Mouse (Mus musculus) intestine, postnatal 0 days (tissue): Measurements from ENCODE around the gene Pou3f3. TPM values are rescaled to one million over a fixed set of nuclear protein-coding genes. Genes with fewer than 3 reads are reported as not detected.

ENCODE experiments used
- ATAC-seq: fragments of 200-750 bp; cut with Nextera tagmentation; 2 replicates; pipeline ENCODE4 v1.8.0; 2017; ENCODE audit warnings: mild to moderate bottlenecking, moderate TSS enrichment, moderate library complexity
- H3K27ac ChIP-seq: fragments of 300-500 bp; sonication (generic); 2 replicates; pipeline ENCODE4 v1.5.1; 2014; ENCODE audit warnings: mild to moderate bottlenecking, low read depth, low read length, moderate library complexity
- H3K27me3 ChIP-seq: fragments of 300-500 bp; sonication (generic); replicated peaks from 2 replicates; pipeline ENCODE4 v1.6.1; 2014; ENCODE audit warnings: low read length, mixed read lengths; ENCODE audit not compliant: control insufficient read depth, insufficient read depth
- H3K36me3 ChIP-seq: fragments of 300-500 bp; sonication (generic); 2 replicates; pipeline ENCODE4 v1.6.1; 2014; ENCODE audit warnings: mild to moderate bottlenecking, moderate library complexity; ENCODE audit not compliant: control insufficient read depth, insufficient read depth
- H3K4me1 ChIP-seq: fragments of 300-500 bp; sonication (generic); replicated peaks from 2 replicates; pipeline ENCODE4 v1.6.1; 2014; ENCODE audit warnings: antibody characterized with exemption, low read length, mixed read lengths; ENCODE audit not compliant: control insufficient read depth, insufficient read depth
- H3K4me2 ChIP-seq: fragments of 300-500 bp; sonication (generic); replicated peaks from 2 replicates; pipeline ENCODE4 v1.6.1; 2014; ENCODE audit warnings: low read depth, mild to moderate bottlenecking, moderate library complexity
- H3K4me3 ChIP-seq: fragments of 300-500 bp; sonication (generic); 2 replicates; pipeline ENCODE4 v1.5.1; 2014; ENCODE audit warnings: low read depth, low read length
- H3K9ac ChIP-seq: fragments of 300-500 bp; sonication (generic); 2 replicates; pipeline ENCODE4 v1.6.1; 2014; ENCODE audit warnings: mild to moderate bottlenecking, low read depth, low read length
- H3K9me3 ChIP-seq: fragments of 300-500 bp; sonication (generic); 2 replicates; pipeline ENCODE4 v1.6.1; 2016; ENCODE audit warnings: mixed run types; ENCODE audit not compliant: control insufficient read depth
- CTCF ChIP-seq: sonication (generic); IDR thresholded peaks from 2 replicates; pipeline ENCODE4 v1.5.1; 2016; ENCODE audit warnings: low read depth, mild to moderate bottlenecking, control low read depth, antibody characterized with exemption, moderate library complexity
- WGBS: fragments of 180-500 bp; shearing (Covaris S2); extraction: QIAGEN DNeasy Blood & Tissue Kit; methylation state at CpG from one replicate; pipeline ENCODE4 v1.1.7; 2014; 5-methylcytosine and 5-hydroxymethylcytosine counted together
- polyA plus RNA-seq: library from polyadenylated mRNA; unstranded; fragments of >200 nt; fragmentation: Nextera tagmentation; extraction: Ambion mirVana; gene quantifications from 2 replicates; pipeline ENCODE4 v1.2.1, GENCODE M21; 2015

Pou3f3 gene
- polyA plus RNA-seq, 1 experiment from 2014 or later: 0.14 TPM

DNA sequence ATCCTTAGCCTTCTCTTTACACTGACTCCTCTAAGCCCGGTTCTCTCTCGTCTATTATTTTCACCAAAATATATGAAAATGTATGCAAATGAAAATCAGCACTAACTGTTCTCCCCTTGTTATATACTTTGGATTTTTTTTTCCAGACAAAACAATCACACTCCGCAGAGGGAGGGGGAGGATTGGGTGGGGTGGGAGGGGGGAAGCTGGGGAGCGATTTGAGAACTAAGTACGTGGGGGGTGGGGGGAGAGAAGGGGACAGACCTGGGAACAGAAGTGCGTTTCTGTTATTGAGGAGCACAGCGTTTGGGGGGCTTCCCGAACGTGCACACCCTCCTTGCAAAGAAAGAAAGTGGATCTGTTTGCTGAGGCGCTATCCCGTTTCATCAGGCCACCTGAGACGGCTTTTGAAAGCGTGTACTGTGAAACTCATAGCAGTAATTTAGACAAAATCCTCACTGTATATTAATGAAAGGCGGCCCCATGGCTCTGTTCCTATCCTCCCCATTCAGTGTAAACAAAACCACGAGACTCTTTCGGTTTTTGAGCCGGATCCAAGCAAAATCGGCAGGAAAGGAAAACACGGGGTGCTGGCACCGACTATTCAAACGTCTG is 2.4 kb upstream of the Pou3f3 start:
- H3K9me3 ChIP-seq: no peaks in the 10 kb centered on the region
- ATAC-seq: no peak
- H3K4me2 ChIP-seq: no peak overlapping the region
- no peaks in the 10 kb centered on the region for H3K36me3 ChIP-seq
- no peaks in the 10 kb centered on the region for H3K4me1 ChIP-seq
- peaks cover 96% of the 10 kb centered on the region for H3K27me3 ChIP-seq
- no peak overlapping the region for H3K27ac ChIP-seq
- H3K4me3 ChIP-seq: peak overlapping the region; percentile 34; the same call in 1 of the 2 replicates
- no peak for TF ChIP-seq CTCF
- no peak overlapping the region for H3K9ac ChIP-seq
- under 1% methylated on average over 21 of the region's 21 CpGs for WGBS

- TF ChIP-seq CTCF: no peak
- Histone ChIP-seq H3K27ac (no peak overlapping the region), H3K27me3 (peaks cover 96% of the 10 kb centered on the region), H3K36me3 (no peaks in the 10 kb centered on the region), H3K9me3 (no peaks in the 10 kb centered on the region), H3K9ac (no peak overlapping the region), H3K4me2 (peak overlapping the region; percentile 52), H3K4me1 (no peaks in the 10 kb centered on the region), H3K4me3 (peak overlapping the region; percentile 34)
- WGBS: under 1% methylated on average over 22 of the region's 22 CpGs
- ATAC-seq: no peak
Observed at GRCm38 (mm10) chr1:42693852-42694251, 1.7 kb upstream of the Pou3f3 start.

GRCm38 (mm10) chr1:42694290-42694664 is 1.3 kb upstream of the Pou3f3 start:
- no peaks in the 10 kb centered on the region for H3K36me3 ChIP-seq
- H3K27ac ChIP-seq: no peak overlapping the region
- TF ChIP-seq CTCF: no peak
- H3K4me2 ChIP-seq: peak overlapping the region; percentile 52
- peaks cover 96% of the 10 kb centered on the region for H3K27me3 ChIP-seq
- ATAC-seq: no peak
- no peaks in the 10 kb centered on the region for H3K4me1 ChIP-seq
- WGBS: 1% methylated on average over 23 of the region's 26 CpGs
- no peaks in the 10 kb centered on the region for H3K9me3 ChIP-seq
- H3K9ac ChIP-seq: no peak overlapping the region
- H3K4me3 ChIP-seq: peak overlapping the region; percentile 34

GRCm38 (mm10) chr1:42694665-42695577 is 647 bp upstream of the Pou3f3 start:
- Histone ChIP-seq H3K4me3 (peak overlapping the region; percentile 34), H3K9ac (no peak overlapping the region), H3K4me2 (peak overlapping the region; percentile 52), H3K27ac (no peak overlapping the region), H3K36me3 (no peaks in the 10 kb centered on the region), H3K9me3 (no peaks in the 10 kb centered on the region), H3K27me3 (peaks cover 94% of the 10 kb centered on the region), H3K4me1 (no peaks in the 10 kb centered on the region)
- WGBS: under 1% methylated on average over 55 of the region's 60 CpGs
- TF ChIP-seq CTCF: no peak
- ATAC-seq: no peak

DNA sequence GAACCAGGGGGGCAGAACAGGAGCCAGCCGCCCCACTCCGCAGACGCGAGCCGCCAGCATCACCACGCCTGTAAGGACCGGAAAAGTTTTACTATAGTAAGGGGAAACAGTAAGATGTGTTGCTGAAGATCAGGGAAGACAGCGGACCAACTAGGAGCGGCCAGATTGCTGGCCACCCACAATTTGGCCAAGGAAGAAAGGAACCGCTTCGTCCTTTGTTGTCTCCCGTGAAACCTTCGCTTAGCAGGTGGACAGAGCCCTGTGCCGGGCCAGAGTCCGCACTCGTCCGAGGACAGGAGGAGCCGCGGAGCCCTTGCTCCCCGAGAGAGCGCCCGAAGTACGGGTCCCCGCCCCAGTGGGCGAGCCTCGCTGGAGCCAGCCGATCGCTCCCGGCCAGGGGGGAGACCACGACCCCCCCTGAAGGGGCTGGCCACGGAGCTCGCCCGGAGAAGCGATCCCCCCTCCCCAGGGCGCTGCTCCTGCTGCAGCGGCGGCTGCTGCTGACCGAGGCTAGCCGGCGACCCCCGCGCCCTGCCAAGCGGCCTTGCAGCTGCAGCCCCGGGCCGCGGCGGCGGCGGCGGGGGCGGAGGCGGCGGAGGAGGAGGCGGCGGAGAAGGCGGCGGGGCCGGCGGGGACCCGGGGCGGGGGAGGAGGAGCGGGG is 933 bp downstream of the Pou3f3 start:
- H3K36me3 ChIP-seq: no peaks in the 10 kb centered on the region

GRCm38 (mm10) chr1:42697321-42697755 is 1.8 kb downstream of the Pou3f3 start:
- ATAC-seq: no peak
- Histone ChIP-seq H3K9ac (no peak overlapping the region), H3K4me1 (no peaks in the 10 kb centered on the region), H3K4me2 (peak overlapping the region; percentile 71), H3K4me3 (peak overlapping the region; percentile 41), H3K27ac (no peak overlapping the region), H3K36me3 (no peaks in the 10 kb centered on the region), H3K27me3 (peaks cover 93% of the 10 kb centered on the region), H3K9me3 (no peaks in the 10 kb centered on the region)
- 3% methylated on average over 25 of the region's 58 CpGs for WGBS
- TF ChIP-seq CTCF: no peak

More for the DNA sequence above, 933 bp downstream of the Pou3f3 start:
- ATAC-seq: no peak
- H3K27me3 ChIP-seq: peaks cover 93% of the 10 kb centered on the region
- no peaks in the 10 kb centered on the region for H3K4me1 ChIP-seq
- no peak for TF ChIP-seq CTCF
- peak overlapping the region; percentile 71 for H3K4me2 ChIP-seq
- no peak overlapping the region for H3K9ac ChIP-seq
- H3K4me3 ChIP-seq: peak overlapping the region; percentile 41
- no peak overlapping the region for H3K27ac ChIP-seq
- no peaks in the 10 kb centered on the region for H3K9me3 ChIP-seq
- under 1% methylated on average over 47 of the region's 62 CpGs for WGBS
